In genomic region chr1:45587351-45588025, GRCm38 (mm10) we compare ENCODE assay signal across 11 mouse cellular contexts.
DNase-seq lines count a peak whose midpoint lies in the region; ATAC-seq and TF ChIP-seq lines count a peak whose summit lies in the region.
"Had no signal": no experiment of that assay in that cellular context is flagged by ENCODE, and none has a peak within 500 bp of the region (broad histone marks: within the 10 kb centered on the region; RNA-seq: fewer than 3 reads in every experiment).

No protein-coding gene starts in this region.

- H3K9ac ChIP-seq in kidney, postnatal 0 days (ENCODE audit: low read depth, low read length), result no peak overlapping the region
- H3K9ac ChIP-seq: forebrain, postnatal 0 days; heart, embryonic 12.5 days; hindbrain, embryonic 13.5 days had no signal

- peak; percentile 66; the same call in 1 of the 2 replicates for ATAC-seq in kidney, postnatal 0 days (replicated peaks; ENCODE audit: low FRiP score, low read depth)
- ATAC-seq: forebrain, postnatal 0 days had no signal

- no peak for TF ChIP-seq CTCF in kidney, postnatal 0 days (IDR thresholded peaks at IDR 0.05; ENCODE audit: low read depth)

- no peaks in the 10 kb centered on the region for H3K4me1 ChIP-seq in kidney, postnatal 0 days (replicated peaks; ENCODE audit: insufficient read depth, low read length)
- peaks cover 9% of the 10 kb centered on the region for H3K4me1 ChIP-seq in limb, embryonic 10.5 days
- H3K4me1 ChIP-seq: heart, embryonic 12.5 days; hindbrain, embryonic 13.5 days had no signal

- no peaks in the 10 kb centered on the region for H3K36me3 ChIP-seq in kidney, postnatal 0 days (ENCODE audit: insufficient read depth, low read length)
- H3K36me3 ChIP-seq in limb, embryonic 10.5 days, result no peaks in the 10 kb centered on the region
- no peaks in the 10 kb centered on the region for H3K36me3 ChIP-seq in myocyte (ENCODE audit: control insufficient read depth, insufficient read depth)
- H3K36me3 ChIP-seq: heart, embryonic 12.5 days; hindbrain, embryonic 13.5 days had no signal

- H3ac ChIP-seq in myocyte (ENCODE audit: control insufficient read depth, insufficient read length), result no peak overlapping the region

- H3K27ac ChIP-seq in kidney, postnatal 0 days, result no peak overlapping the region
- 0 out of 2 replicates have a peak overlapping the region, but pooled peaks have one; percentile 28 for H3K27ac ChIP-seq in limb, embryonic 10.5 days
- H3K27ac ChIP-seq: hindbrain, embryonic 13.5 days had no signal

- H3K4me2 ChIP-seq in kidney, postnatal 0 days (ENCODE audit: low read length), result 0 out of 2 replicates have a peak overlapping the region, but pooled peaks have one; percentile 7
- H3K4me2 ChIP-seq in myocyte (ENCODE audit: low read depth), result peak overlapping the region; percentile 35
- H3K4me2 ChIP-seq: heart, embryonic 12.5 days; hindbrain, embryonic 13.5 days had no signal

- no peaks in the 10 kb centered on the region for H3K9me3 ChIP-seq in kidney, postnatal 0 days (replicated peaks; ENCODE audit: low read length)
- no peaks in the 10 kb centered on the region for H3K9me3 ChIP-seq in limb, embryonic 10.5 days (replicated peaks)
- H3K9me3 ChIP-seq: heart, embryonic 12.5 days; hindbrain, embryonic 13.5 days had no signal

- no peak for TF ChIP-seq POLR2A in myocyte (IDR thresholded peaks at IDR 0.05; ENCODE audit: insufficient read length, low read depth)

- peak; percentile 50 for DNase-seq in kidney, postnatal 0 days (ENCODE audit: low spot score)
- no peak for DNase-seq in kidney, adult 11 months
- peak; percentile 9 for DNase-seq in adrenal gland, adult 8-10 months
- DNase-seq in limb, embryonic 10.5 days (ENCODE audit: low spot score), result no peak
- no peak for DNase-seq in left cerebral cortex, adult 11 months (ENCODE audit: low spot score)
- DNase-seq in ovary, adult 18-20 months (ENCODE audit: low spot score), result no peak
- DNase-seq: cerebellum, adult 11 months; forebrain, postnatal 0 days had no signal

- WGBS in kidney, postnatal 0 days, result 47% methylated on average over 9 of the region's 9 CpGs
- 82% methylated on average over 9 of the region's 9 CpGs for WGBS in limb, embryonic 10.5 days

- no peaks in the 10 kb centered on the region for H3K27me3 ChIP-seq in kidney, postnatal 0 days (ENCODE audit: insufficient read depth, low read length)
- no peaks in the 10 kb centered on the region for H3K27me3 ChIP-seq in limb, embryonic 10.5 days (ENCODE audit: low read depth, poor library complexity, severe bottlenecking)
- H3K27me3 ChIP-seq in myocyte (ENCODE audit: control insufficient read depth, insufficient read depth, insufficient read length), result no peaks in the 10 kb centered on the region
- H3K27me3 ChIP-seq: heart, embryonic 12.5 days; hindbrain, embryonic 13.5 days had no signal

- H3K79me2 ChIP-seq in myocyte (ENCODE audit: control insufficient read depth, insufficient read depth), result no peaks in the 10 kb centered on the region

- H3K4me3 ChIP-seq in kidney, postnatal 0 days (replicated peaks; ENCODE audit: low read depth, low read length), result no peak overlapping the region
- no peak overlapping the region for H3K4me3 ChIP-seq in limb, embryonic 10.5 days
- no peak overlapping the region for H3K4me3 ChIP-seq in myocyte
- H3K4me3 ChIP-seq: heart, embryonic 12.5 days; hindbrain, embryonic 13.5 days had no signal

TF ChIP-seq in myocyte, 11 proteins besides CTCF, POLR2A, EP300 and RAD21:
- TF ChIP-seq CEBPB (IDR thresholded peaks at IDR 0.05; ENCODE audit: insufficient read depth, poor library complexity, severe bottlenecking), result 0 out of 2 replicates have a peak, but pooled peaks have one; percentile 41
- TF ChIP-seq TCF3 (IDR thresholded peaks at IDR 0.05; ENCODE audit: insufficient read length, low read depth), result no peak
- TF ChIP-seq TCF12 (IDR thresholded peaks at IDR 0.05; ENCODE audit: insufficient read depth, poor library complexity, severe bottlenecking), result no peak
- TF ChIP-seq MYOG (IDR thresholded peaks at IDR 0.05; ENCODE audit: control insufficient read depth in 1 of 3, insufficient read depth in 1 of 3, insufficient read length in 2 of 3, low read depth in 2 of 3), result peak in 1 of 3 experiments; percentile 44
- peak in 1 of 3 experiments; percentile 59 for TF ChIP-seq MYOD1 (IDR thresholded peaks at IDR 0.05; ENCODE audit: control insufficient read depth in 1 of 3, insufficient read length in 2 of 3, low read depth in 2 of 3)
TF ChIP-seq in myocyte: peak in this region for 3.

Comparison
In these comparisons a context has a peak if more than half of its experiments do, and no peak if none do; other contexts are left out.
1. DNase-seq: peak in kidney, postnatal 0 days (single experiment) and adrenal gland, adult 8-10 months (single experiment); none in kidney, adult 11 months (single experiment), limb, embryonic 10.5 days (single experiment), left cerebral cortex, adult 11 months (single experiment) and ovary, adult 18-20 months (single experiment).